Mouse (Mus musculus) gastrocnemius, postnatal 25 days (tissue): ENCODE measurements around the gene Sbds. TPM values are rescaled to one million over a fixed set of nuclear protein-coding genes. Genes with fewer than 3 reads are reported as not detected.

Source experiments
- DNase-seq: peaks from one replicate; pipeline ENCODE4 v3.0.0; 2022
- total RNA-seq, 2 experiments: library from RNA; stranded (reverse); gene quantifications; 1 replicate in 1 of 2; 2 replicates in 1 of 2; pipeline ENCODE4 v1.2.3; 2021

Gene Sbds
- total RNA-seq, 2 experiments from 2014 or later: 25.5 to 25.6 TPM

- DNase-seq: no peak
Observed at GRCm38 (mm10) chr5:130200233-130201029, 54.9 kb downstream of the Sbds start.

GRCm38 (mm10) chr5:130197981-130198380 lies 57.3 kb downstream of the Sbds start:
- DNase-seq: no peak

GRCm38 (mm10) chr5:130197454-130197853 lies 57.9 kb downstream of the Sbds start:
- no peak for DNase-seq

- DNase-seq: peak; percentile 15
Observed at GRCm38 (mm10) chr5:130196307-130196706, 59.0 kb downstream of the Sbds start.

Other genes with a start within 250 kb of the Sbds start
- gene Asl, start 226.3 kb downstream of the Sbds start, total RNA-seq: 10 to 100 TPM in 1 of 2 experiments, 1 to 10 TPM in 1; 9.4 to 10.1 TPM
- 10 to 100 TPM; 13.3 to 13.9 TPM for gene Crcp, start 226.2 kb downstream of the Sbds start, total RNA-seq
- gene Tpst1, start 182.2 kb downstream of the Sbds start, total RNA-seq: 1 to 10 TPM; 5.8 to 7.7 TPM
- gene Kctd7, start 110.7 kb downstream of the Sbds start, total RNA-seq: 1 to 10 TPM; 2.8 to 3.9 TPM
- 10 to 100 TPM; 71.7 to 81.0 TPM for gene Rabgef1, start 83.7 kb downstream of the Sbds start, total RNA-seq
- 10 to 100 TPM; 36.0 to 40.1 TPM for gene Tmem248, start 38.4 kb downstream of the Sbds start, total RNA-seq
- 1 to 10 TPM; 8.7 to 8.8 TPM for gene Tyw1, start 89 bp upstream of the Sbds start, total RNA-seq
- gene Caln1, start 113.9 kb upstream of the Sbds start, total RNA-seq: under 1 TPM in 1 of 2 experiments, not detected in 1; 0.16 TPM
- not detected for gene A330070K13Rik, start 129.1 kb upstream of the Sbds start, total RNA-seq